Mouse (Mus musculus) heart, postnatal 36 days (tissue): Measurements from ENCODE around the gene Gmds. TPM values are rescaled to one million over a fixed set of nuclear protein-coding genes. Genes with fewer than 3 reads are reported as not detected.

Source experiments
- DNase-seq, 2 experiments: peaks; one replicate each; pipeline ENCODE4 v3.0.0; 2021 to 2022
- intact Hi-C: fragments of 180-260 bp; cut with DNase I; formaldehyde crosslinking; loops from one replicate; pipeline ENCODE4 v1.15.1; 2025
- total RNA-seq, 2 experiments: library from RNA; stranded (reverse); gene quantifications; 2 replicates each; pipeline ENCODE4 v1.2.3; 2021

The Gmds gene
- total RNA-seq, 2 experiments from 2014 or later, result 5.4 to 5.8 TPM

- DNase-seq, result no peak
- intact Hi-C loops, result no loop called here
Observed at GRCm38 (mm10) chr13:32175028-32175427, 163.5 kb downstream of the Gmds start.

- intact Hi-C loops, result no loop called here
- DNase-seq, result peak; percentile 4 to 7
Observed at GRCm38 (mm10) chr13:32169173-32169572, 169.4 kb downstream of the Gmds start.

GRCm38 (mm10) chr13:32167806-32168205 lies 170.7 kb downstream of the Gmds start:
- intact Hi-C loops, result no loop called here
- DNase-seq, result no peak

GRCm38 (mm10) chr13:32165581-32165980 lies 173.0 kb downstream of the Gmds start:
- no peak for DNase-seq
- intact Hi-C loops, result no loop called here

GRCm38 (mm10) chr13:32161567-32161966 lies 177.0 kb downstream of the Gmds start:
- no peak for DNase-seq
- intact Hi-C loops, result no loop called here

- no peak for DNase-seq
- intact Hi-C loops, result no loop called here
Observed at GRCm38 (mm10) chr13:32158240-32158639, 180.3 kb downstream of the Gmds start.

- DNase-seq, result no peak
- intact Hi-C loops, result no loop called here
Observed at GRCm38 (mm10) chr13:32145916-32146315, 192.6 kb downstream of the Gmds start.

GRCm38 (mm10) chr13:32145179-32145578 lies 193.4 kb downstream of the Gmds start:
- intact Hi-C loops, result no loop called here
- no peak for DNase-seq

GRCm38 (mm10) chr13:32143651-32144050 lies 194.9 kb downstream of the Gmds start:
- no peak for DNase-seq
- intact Hi-C loops, result no loop called here

- intact Hi-C loops, result no loop called here
- no peak for DNase-seq
Observed at GRCm38 (mm10) chr13:32134663-32135273, 203.8 kb downstream of the Gmds start.

- intact Hi-C loops, result loop anchor here (10.0 kb wide), 1 partner anchor 165 kb away; no protein-coding TSS in a partner anchor
- DNase-seq, result no peak
Observed at GRCm38 (mm10) chr13:32129970-32130369, 208.6 kb downstream of the Gmds start.

- intact Hi-C loops, result no loop called here
- no peak for DNase-seq
Observed at GRCm38 (mm10) chr13:32118386-32118785, 220.2 kb downstream of the Gmds start.

- intact Hi-C loops, result no loop called here
- no peak for DNase-seq
Observed at GRCm38 (mm10) chr13:32115468-32115867, 223.1 kb downstream of the Gmds start.

- DNase-seq, result no peak
- intact Hi-C loops, result no loop called here
Observed at GRCm38 (mm10) chr13:32113875-32114274, 224.7 kb downstream of the Gmds start.

GRCm38 (mm10) chr13:32088303-32088977 lies 250.1 kb downstream of the Gmds start:
- intact Hi-C loops, result no loop called here
- no peak for DNase-seq

- no peak for DNase-seq
- intact Hi-C loops, result no loop called here
Observed at GRCm38 (mm10) chr13:32080520-32081249, 257.9 kb downstream of the Gmds start.

- no peak for DNase-seq
- intact Hi-C loops, result no loop called here
Observed at GRCm38 (mm10) chr13:32073630-32074029, 264.9 kb downstream of the Gmds start.

- DNase-seq, result no peak
Observed at GRCm38 (mm10) chr13:32055321-32055720, 283.2 kb downstream of the Gmds start.

GRCm38 (mm10) chr13:32053587-32053986 lies 285.0 kb downstream of the Gmds start:
- no peak for DNase-seq

More at GRCm38 (mm10) chr13:32055321-32055720, 283.2 kb downstream of the Gmds start:
- intact Hi-C loops, result no loop called here

GRCm38 (mm10) chr13:32047980-32048959 lies 290.3 kb downstream of the Gmds start:
- intact Hi-C loops, result no loop called here
- DNase-seq, result no peak

More at GRCm38 (mm10) chr13:32053587-32053986, 285.0 kb downstream of the Gmds start:
- intact Hi-C loops, result no loop called here
